Mouse (Mus musculus) CH12.LX (cell line): ENCODE data around the gene Rab8b. TPM values are rescaled to one million over a fixed set of nuclear protein-coding genes. Genes with fewer than 3 reads are reported as not detected.
A peak's percentile ranks its signal among the peaks of the same experiment; 100 is the strongest.

ENCODE experiments used
- DNase-seq: peaks from one replicate; pipeline ENCODE4 v3.0.0-alpha.2; 2013; ENCODE audit errors: extremely low read depth
- H3K27ac ChIP-seq: 2 replicates; pipeline ENCODE4 v1.5.1; 2012; ENCODE audit warnings: low read depth, mild to moderate bottlenecking, control low read depth, moderate library complexity; ENCODE audit not compliant: insufficient read depth
- H3K27me3 ChIP-seq: replicated peaks from 2 replicates; pipeline ENCODE3; 2012; ENCODE audit warnings: inconsistent platforms
- H3K36me3 ChIP-seq, 2 experiments: replicated peaks in 1 of 2; 2 replicates each; pipeline versions ENCODE3 to v1.6.1; 2012; ENCODE audit warnings: inconsistent platforms in 1 of 2, low read length in 1 of 2, mild to moderate bottlenecking in 1 of 2, mixed read lengths in 1 of 2, moderate library complexity in 1 of 2; ENCODE audit not compliant: control insufficient read depth in 1 of 2, insufficient read depth in 1 of 2
- H3K4me1 ChIP-seq, 2 experiments: 2 replicates each; pipeline ENCODE4 v1.6.1; 2012; ENCODE audit warnings: inconsistent platforms in 1 of 2, moderate library complexity in 1 of 2; ENCODE audit not compliant: insufficient read depth in 2 of 2, control insufficient read depth in 1 of 2
- H3K4me2 ChIP-seq: 2 replicates; pipeline ENCODE4 v1.6.1; 2012; ENCODE audit warnings: low read depth, mild to moderate bottlenecking, control low read depth; ENCODE audit not compliant: poor library complexity, insufficient read depth, severe bottlenecking
- H3K4me3 ChIP-seq, 3 experiments: fragments of 150-350 bp in 1 of 3; sonication (generic) in 1 of 3; replicated peaks in 1 of 3; 2 replicates each; pipeline versions ENCODE3 to v1.5.1; 2011 to 2012; ENCODE audit warnings: low read depth in 2 of 3, low read length in 2 of 3, mild to moderate bottlenecking in 2 of 3, moderate library complexity in 2 of 3, control low read depth in 1 of 3, improper control_type of control experiment in 1 of 3, inconsistent platforms in 1 of 3, mixed read lengths in 1 of 3; ENCODE audit not compliant: poor library complexity in 1 of 3
- H3K79me2 ChIP-seq: replicated peaks from 2 replicates; pipeline ENCODE4 v1.6.1; 2012; ENCODE audit warnings: mild to moderate bottlenecking, moderate library complexity; ENCODE audit not compliant: control insufficient read depth, poor library complexity, insufficient read depth, severe bottlenecking; ENCODE audit errors: extremely low read depth
- H3K9ac ChIP-seq: 2 replicates; pipeline ENCODE4 v1.6.1; 2012; ENCODE audit warnings: low read depth, mild to moderate bottlenecking, control low read depth, moderate library complexity; ENCODE audit not compliant: insufficient read depth
- H3K9me3 ChIP-seq: replicated peaks from 2 replicates; pipeline ENCODE3; 2012; ENCODE audit warnings: low read length, inconsistent platforms, mixed read lengths
- BHLHE40 ChIP-seq: IDR thresholded peaks from 2 replicates; pipeline ENCODE4 v1.6.1; 2011; ENCODE audit warnings: mild to moderate bottlenecking, low read depth, low read length, improper control_type of control experiment
- CHD1 ChIP-seq: IDR thresholded peaks from 2 replicates; pipeline ENCODE4 v1.6.1; 2012; ENCODE audit warnings: low read depth, low read length, improper control_type of control experiment, inconsistent platforms
- CHD2 ChIP-seq: IDR thresholded peaks from 2 replicates; pipeline ENCODE4 v1.6.1; 2011; ENCODE audit warnings: low read length, improper control_type of control experiment
- E2F4 ChIP-seq: IDR thresholded peaks from 2 replicates; pipeline ENCODE4 v1.6.1; 2011; ENCODE audit warnings: low read depth, low read length, improper control_type of control experiment; ENCODE audit not compliant: insufficient replicate concordance
- EP300 ChIP-seq: IDR thresholded peaks from 2 replicates; pipeline ENCODE4 v1.6.1; 2011; ENCODE audit warnings: low read length, improper control_type of control experiment
- ETS1 ChIP-seq: conservative IDR thresholded peaks from 2 replicates; pipeline ENCODE4 v1.6.1; 2012; ENCODE audit warnings: low read depth, mild to moderate bottlenecking, inconsistent platforms, low read length, improper control_type of control experiment, moderate library complexity
- GABPA ChIP-seq: IDR thresholded peaks from 2 replicates; pipeline ENCODE4 v1.6.1; 2012; ENCODE audit warnings: low read depth, low read length, improper control_type of control experiment, inconsistent platforms; ENCODE audit not compliant: insufficient replicate concordance
- HCFC1 ChIP-seq: IDR thresholded peaks from 2 replicates; pipeline ENCODE4 v1.6.1; 2012; ENCODE audit warnings: low read depth, mild to moderate bottlenecking, inconsistent platforms, low read length, improper control_type of control experiment
- IRF4 ChIP-seq: IDR thresholded peaks from 2 replicates; pipeline ENCODE4 v1.6.1; 2014; ENCODE audit warnings: low read depth, mild to moderate bottlenecking, inconsistent platforms, low read length, improper control_type of control experiment
- JUN ChIP-seq: IDR thresholded peaks from 2 replicates; pipeline ENCODE4 v1.6.1; 2011; ENCODE audit warnings: low read depth, mild to moderate bottlenecking, low read length, improper control_type of control experiment, moderate library complexity; ENCODE audit not compliant: insufficient read depth
- KAT2A ChIP-seq: IDR thresholded peaks from 2 replicates; pipeline ENCODE4 v1.6.1; 2012; ENCODE audit warnings: low read length, improper control_type of control experiment, inconsistent platforms; ENCODE audit not compliant: insufficient replicate concordance
- MAFK ChIP-seq: IDR thresholded peaks from 2 replicates; pipeline ENCODE4 v1.6.1; 2011; ENCODE audit warnings: low read length, improper control_type of control experiment; ENCODE audit not compliant: insufficient replicate concordance
- MAX ChIP-seq: IDR thresholded peaks from 2 replicates; pipeline ENCODE4 v1.6.1; 2011; ENCODE audit warnings: low read length, improper control_type of control experiment
- MAZ ChIP-seq: IDR thresholded peaks from 2 replicates; pipeline ENCODE4 v1.6.1; 2012; ENCODE audit warnings: low read depth, mild to moderate bottlenecking, inconsistent platforms, low read length, improper control_type of control experiment, moderate library complexity
- MEF2A ChIP-seq: IDR thresholded peaks from 2 replicates; pipeline ENCODE4 v1.6.1; 2014; ENCODE audit warnings: low read depth, mild to moderate bottlenecking, inconsistent platforms, low read length, improper control_type of control experiment, borderline replicate concordance
- MXI1 ChIP-seq: IDR thresholded peaks from 2 replicates; pipeline ENCODE4 v1.6.1; 2011; ENCODE audit warnings: mild to moderate bottlenecking, low read depth, low read length, improper control_type of control experiment
- MYC ChIP-seq: IDR thresholded peaks from 2 replicates; pipeline ENCODE4 v1.6.1; 2011; ENCODE audit warnings: low read depth, mild to moderate bottlenecking, improper control_type of control experiment, low read length
- PAX5 ChIP-seq: IDR thresholded peaks from 2 replicates; pipeline ENCODE4 v1.6.1; 2012; ENCODE audit warnings: low read length, inconsistent platforms, mixed read lengths
- POLR2AphosphoS2 ChIP-seq: IDR thresholded peaks from 2 replicates; pipeline ENCODE4 v1.6.1; 2011; ENCODE audit warnings: low read depth, low read length, improper control_type of control experiment
- RAD21 ChIP-seq: IDR thresholded peaks from 2 replicates; pipeline ENCODE4 v1.6.1; 2011; ENCODE audit warnings: low read depth, mild to moderate bottlenecking, low read length, improper control_type of control experiment, moderate library complexity
- RCOR1 ChIP-seq: conservative IDR thresholded peaks from 2 replicates; pipeline ENCODE4 v1.6.1; 2012; ENCODE audit warnings: low read depth, mild to moderate bottlenecking, inconsistent platforms, low read length, improper control_type of control experiment
- SIN3A ChIP-seq: IDR thresholded peaks from 2 replicates; pipeline ENCODE4 v1.6.1; 2012; ENCODE audit warnings: low read length, improper control_type of control experiment, inconsistent platforms
- SMC3 ChIP-seq: IDR thresholded peaks from 2 replicates; pipeline ENCODE4 v1.6.1; 2011; ENCODE audit warnings: low read depth, low read length, improper control_type of control experiment
- TBP ChIP-seq: conservative IDR thresholded peaks from 2 replicates; pipeline ENCODE4 v1.6.1; 2011; ENCODE audit warnings: low read depth, low read length, improper control_type of control experiment
- TCF12 ChIP-seq: IDR thresholded peaks from 2 replicates; pipeline ENCODE4 v1.6.1; 2014; ENCODE audit warnings: low read depth, mild to moderate bottlenecking, inconsistent platforms, low read length, improper control_type of control experiment
- UBTF ChIP-seq: IDR thresholded peaks from 2 replicates; pipeline ENCODE4 v1.6.1; 2012; ENCODE audit warnings: low read depth, mild to moderate bottlenecking, inconsistent platforms, low read length, improper control_type of control experiment, moderate library complexity
- USF2 ChIP-seq: conservative IDR thresholded peaks from 2 replicates; pipeline ENCODE4 v1.6.1; 2011; ENCODE audit warnings: low read depth, low read length, improper control_type of control experiment
- ZC3H11A ChIP-seq: IDR thresholded peaks from 2 replicates; pipeline ENCODE4 v1.6.1; 2012; ENCODE audit warnings: low read depth, mild to moderate bottlenecking, inconsistent platforms, low read length, improper control_type of control experiment
- ZKSCAN1 ChIP-seq: IDR thresholded peaks from 2 replicates; pipeline ENCODE4 v1.6.1; 2012; ENCODE audit warnings: low read depth, inconsistent platforms, low read length, improper control_type of control experiment, borderline replicate concordance
- ZMIZ1 ChIP-seq: IDR thresholded peaks from 2 replicates; pipeline ENCODE4 v1.6.1; 2012; ENCODE audit warnings: low read depth, mild to moderate bottlenecking, inconsistent platforms, low read length, improper control_type of control experiment
- ZNF384 ChIP-seq: IDR thresholded peaks from 2 replicates; pipeline ENCODE4 v1.6.1; 2012; ENCODE audit warnings: low read depth, low read length, improper control_type of control experiment, inconsistent platforms
- dilution Hi-C: fragments of 300-500 bp; cut with MboI; formaldehyde crosslinking; loops from 2 replicates; pipeline ENCODE4 v1.14.3; 2020; ENCODE audit warnings: low sequenced_read_pairs; ENCODE audit not compliant: extremely low pct_unique_long_range_greater_than_20kb, extremely low pct_ligation_motif_present
- in situ Hi-C: fragments of 300-500 bp; cut with MboI; formaldehyde crosslinking; loops from 3 replicates; pipeline ENCODE4 v1.14.3; 2019; ENCODE audit warnings: low sequenced_read_pairs, low pct_ligation_motif_present, low pct_unique_long_range_greater_than_20kb, mixed read lengths
- polyA plus RNA-seq: library from polyadenylated mRNA; unstranded; fragments of >175 nt; gene quantifications from 2 replicates; pipeline ENCODE4 v1.2.1, GENCODE M21; 2012; ENCODE audit warnings: low read depth; ENCODE audit not compliant: insufficient read length
- total RNA-seq, 2 experiments: library from RNA; depleted of rRNA; stranded (reverse); fragments of 300-350 nt in 1 of 2; fragments of >200 nt in 1 of 2; gene quantifications; 2 replicates each; pipeline ENCODE4 v1.2.3; 2012 to 2014

Rab8b gene
- total and polyA plus RNA-seq, 3 experiments: 12.2 to 28.0 (median 26.1) TPM

DNA sequence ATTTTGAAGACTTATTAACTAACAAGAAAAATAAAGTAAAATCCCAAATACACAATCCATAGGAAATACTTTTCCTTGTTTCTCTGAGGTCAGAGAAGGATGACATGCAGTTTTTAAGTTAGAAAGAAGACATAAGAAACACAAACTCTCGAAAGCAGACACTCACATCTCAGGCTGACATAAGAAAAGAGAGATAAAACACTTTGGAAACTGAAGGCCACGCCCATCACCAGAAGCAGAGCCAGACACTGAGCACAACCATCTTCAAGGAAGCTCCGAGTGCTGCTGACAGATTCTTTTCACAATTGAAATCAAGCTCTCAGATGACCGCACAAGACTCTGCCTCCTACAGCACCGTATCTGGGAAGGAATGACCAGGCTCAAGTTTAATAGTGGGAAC lies 23.5 kb downstream of the Rab8b start:
- in situ Hi-C loops: no loop called here
- H3K9ac ChIP-seq: no peak overlapping the region; the same call in 1 of the 2 replicates
- no peak for TF ChIP-seq GABPA
- no peak for TF ChIP-seq POLR2AphosphoS2
- no peak for TF ChIP-seq CHD1
- TF ChIP-seq ETS1: no peak
- no peak for TF ChIP-seq EP300
- TF ChIP-seq PAX5: no peak
- no peak for TF ChIP-seq MEF2A
- TF ChIP-seq E2F4: no peak
- no peak for TF ChIP-seq ZNF384
- TF ChIP-seq HCFC1: no peak
- TF ChIP-seq TCF12: no peak
- TF ChIP-seq SIN3A: no peak
- TF ChIP-seq MAFK: no peak
- TF ChIP-seq JUN: no peak
- no peak for TF ChIP-seq BHLHE40
- TF ChIP-seq MYC: no peak

DNA sequence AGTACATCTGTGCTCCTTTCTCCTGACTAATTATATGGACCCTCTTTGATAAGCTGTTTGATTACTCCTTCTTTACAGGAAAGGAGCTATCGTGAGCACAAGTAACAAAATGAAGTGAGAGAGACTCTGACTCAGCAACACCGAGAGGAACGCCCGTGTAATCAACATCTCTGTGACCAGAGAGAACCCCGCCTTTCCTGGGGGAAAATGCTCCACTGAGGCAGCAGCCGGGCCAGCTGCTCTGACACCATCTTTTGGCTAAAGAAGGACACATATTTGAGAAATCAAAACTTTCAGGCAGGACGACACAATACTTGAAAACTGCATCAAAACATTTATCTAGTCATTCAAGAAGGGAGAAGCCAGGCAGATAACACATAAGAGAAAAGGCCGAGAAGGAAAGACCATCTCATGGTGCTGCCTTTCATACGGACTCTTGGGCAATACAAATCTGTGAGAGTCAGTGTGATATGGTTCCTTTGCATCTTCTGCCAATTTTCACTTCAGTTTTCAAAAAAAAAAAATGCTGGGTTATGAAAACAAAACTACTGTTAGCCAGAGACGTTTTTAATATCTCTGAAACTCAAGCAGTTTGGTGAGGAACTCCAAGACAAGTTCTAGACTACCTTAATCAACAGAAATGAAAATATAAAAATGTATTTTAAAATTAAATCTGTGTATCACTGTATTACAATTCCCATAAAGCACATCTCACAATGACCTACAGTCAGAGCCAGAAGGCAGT lies 24.3 kb downstream of the Rab8b start:
- Histone ChIP-seq H3K9me3 (peaks cover 3% of the 10 kb centered on the region), H3K9ac (peak overlapping the region; percentile 50), H3K4me2 (peak overlapping the region; percentile 98), H3K27me3 (no peaks in the 10 kb centered on the region), H3K79me2 (peaks cover 29% of the 10 kb centered on the region), H3K27ac (peak overlapping the region; percentile 66), H3K4me3 (peak overlapping the region in 1 of 3 experiments; percentile 10), H3K36me3 (peaks cover 0 to 14% of the 10 kb centered on the region in 2 experiments), H3K4me1 (peaks cover 15 to 66% of the 10 kb centered on the region in 2 experiments)
- dilution Hi-C loops: no loop called here
- in situ Hi-C loops: no loop called here
- no peak for DNase-seq
- TF ChIP-seq ZKSCAN1 (no peak), MAX (no peak), KAT2A (no peak), RAD21 (no peak), MXI1 (0 out of 2 replicates have a peak, but pooled peaks have one; percentile 39), CHD1 (0 out of 2 replicates have a peak, but pooled peaks have one; percentile 63), TBP (0 out of 2 replicates have a peak, but pooled peaks have one; percentile 24), RCOR1 (no peak), GABPA (no peak), SMC3 (no peak), MEF2A (no peak), IRF4 (no peak), USF2 (no peak), MAZ (no peak), POLR2AphosphoS2 (no peak), CHD2 (no peak), MYC (0 out of 2 replicates have a peak, but pooled peaks have one; percentile 9), JUN (no peak), UBTF (no peak), HCFC1 (no peak), ZMIZ1 (no peak), ZC3H11A (no peak)

More for the DNA sequence above, 23.5 kb downstream of the Rab8b start:
- Histone ChIP-seq H3K4me2 (peak overlapping the region; percentile 98), H3K36me3 (peaks cover 0 to 8% of the 10 kb centered on the region in 2 experiments), H3K79me2 (peaks cover 24% of the 10 kb centered on the region), H3K4me3 (no peak overlapping the region), H3K27me3 (no peaks in the 10 kb centered on the region), H3K9me3 (no peaks in the 10 kb centered on the region), H3K4me1 (peaks cover 15 to 59% of the 10 kb centered on the region in 2 experiments), H3K27ac (no peak overlapping the region)
- no peak for DNase-seq
- dilution Hi-C loops: no loop called here
